Mouse (Mus musculus) E14TG2a.4 (cell line): Measurements from ENCODE around the gene Prss44.

ENCODE experiments used
- CTCF ChIP-seq: conservative IDR thresholded peaks from 2 replicates; pipeline ENCODE4 v1.5.1; 2014; ENCODE audit warnings: low read length
- POU5F1 ChIP-seq: IDR thresholded peaks from 2 replicates; pipeline ENCODE4 v1.6.1; 2014; ENCODE audit warnings: low read length, borderline replicate concordance

GRCm38 (mm10) chr9:110797013-110797412 is 16.8 kb upstream of the Prss44 start:
- TF ChIP-seq CTCF (no peak), POU5F1 (no peak)
